Mouse (Mus musculus) lung, postnatal 0 days (tissue): ENCODE results near the gene Prpf31.

Experiments
- CTCF ChIP-seq: IDR thresholded peaks from 2 replicates; pipeline ENCODE4 v1.5.1; 2016; ENCODE audit warnings: antibody characterized with exemption, mild to moderate bottlenecking
- EP300 ChIP-seq: IDR thresholded peaks from 2 replicates; pipeline ENCODE4 v1.6.1; 2016; ENCODE audit warnings: antibody characterized with exemption, mild to moderate bottlenecking, control low read depth

GRCm38 (mm10) chr7:3645488-3646025 lies 15.8 kb downstream of the Prpf31 start:
- TF ChIP-seq CTCF (no peak), EP300 (no peak)
